10 mouse cellular contexts compared by ENCODE assay signal in genomic region chr10:83819950-83820275, GRCm38 (mm10).
DNase-seq lines count a peak whose midpoint lies in the region; ATAC-seq and TF ChIP-seq lines count a peak whose summit lies in the region.
"Had no signal": no experiment of that assay in that cellular context is flagged by ENCODE, and none has a peak within 500 bp of the region (broad histone marks: within the 10 kb centered on the region; RNA-seq: fewer than 3 reads in every experiment).

No protein-coding gene starts in this region.

- ATAC-seq in forebrain, embryonic 13.5 days, result no peak; the same call in 1 of the 2 replicates
- peak; percentile 76 for ATAC-seq in hindbrain, embryonic 13.5 days (ENCODE audit: low FRiP score)
- ATAC-seq in midbrain, postnatal 0 days (ENCODE audit: low FRiP score), result peak; percentile 16; the same call in 1 of the 2 replicates
- no peak for ATAC-seq in erythroblast, adult 5-6 weeks (replicated peaks; ENCODE audit: low FRiP score, poor library complexity, severe bottlenecking)

- H3K27me3 ChIP-seq in forebrain, embryonic 13.5 days, result peaks cover 5% of the 10 kb centered on the region; the same call in 1 of the 2 replicates
- H3K27me3 ChIP-seq in hindbrain, embryonic 13.5 days, result no peaks in the 10 kb centered on the region
- H3K27me3 ChIP-seq in midbrain, postnatal 0 days (ENCODE audit: insufficient read depth, low read length), result no peaks in the 10 kb centered on the region
- H3K27me3 ChIP-seq: intestine, embryonic 15.5 days had no signal

- H3K4me2 ChIP-seq in forebrain, embryonic 13.5 days, result peak overlapping the region; percentile 42; the same call in 1 of the 2 replicates
- H3K4me2 ChIP-seq in hindbrain, embryonic 13.5 days, result peak overlapping the region; percentile 30; the same call in 1 of the 2 replicates
- peak overlapping the region; percentile 33; the same call in 1 of the 2 replicates for H3K4me2 ChIP-seq in midbrain, postnatal 0 days (ENCODE audit: low read depth, low read length, poor library complexity, severe bottlenecking)

- no peak overlapping the region for H3K27ac ChIP-seq in forebrain, embryonic 13.5 days
- no peak overlapping the region for H3K27ac ChIP-seq in hindbrain, embryonic 13.5 days
- no peak overlapping the region for H3K27ac ChIP-seq in midbrain, postnatal 0 days (ENCODE audit: low read depth, low read length)
- H3K27ac ChIP-seq: intestine, embryonic 15.5 days; kidney, postnatal 0 days had no signal

- no peak for TF ChIP-seq CTCF in midbrain, postnatal 0 days (IDR thresholded peaks at IDR 0.05)

- H3K9me3 ChIP-seq in forebrain, embryonic 13.5 days (replicated peaks), result no peaks in the 10 kb centered on the region
- no peaks in the 10 kb centered on the region for H3K9me3 ChIP-seq in hindbrain, embryonic 13.5 days
- H3K9me3 ChIP-seq in midbrain, postnatal 0 days (ENCODE audit: low read length), result no peaks in the 10 kb centered on the region
- H3K9me3 ChIP-seq: intestine, embryonic 15.5 days had no signal

- DNase-seq in left cerebral cortex, postnatal 4 days, result peak; percentile 5
- no peak for DNase-seq in left cerebral cortex, adult 18-20 months (ENCODE audit: low spot score in 2 of 2)
- no peak for DNase-seq in midbrain, postnatal 0 days (ENCODE audit: low spot score)
- DNase-seq in kidney, postnatal 14 days, result no peak

- no peak overlapping the region for H3K4me3 ChIP-seq in forebrain, embryonic 13.5 days
- no peak overlapping the region for H3K4me3 ChIP-seq in hindbrain, embryonic 13.5 days
- no peak overlapping the region for H3K4me3 ChIP-seq in midbrain, postnatal 0 days (ENCODE audit: low read depth, low read length)
- H3K4me3 ChIP-seq: intestine, embryonic 15.5 days; megakaryocyte, embryonic 14.5 days had no signal

- intact Hi-C loops in left cerebral cortex, postnatal 4 days (cut with DNase I), result loop anchor here (5.0 to 10.0 kb wide), 3 partner anchors 197 to 617 kb away; no protein-coding TSS in a partner anchor

- 62% methylated on average over 8 of the region's 8 CpGs for WGBS in forebrain, embryonic 13.5 days
- WGBS in hindbrain, embryonic 13.5 days, result 62% methylated on average over 8 of the region's 8 CpGs
- WGBS in midbrain, postnatal 0 days, result 68% methylated on average over 8 of the region's 8 CpGs

- H3K36me3 ChIP-seq in forebrain, embryonic 13.5 days (ENCODE audit: poor library complexity, severe bottlenecking), result no peaks in the 10 kb centered on the region
- no peaks in the 10 kb centered on the region for H3K36me3 ChIP-seq in hindbrain, embryonic 13.5 days
- no peaks in the 10 kb centered on the region for H3K36me3 ChIP-seq in midbrain, postnatal 0 days (ENCODE audit: insufficient read depth, low read length)
- H3K36me3 ChIP-seq: intestine, embryonic 15.5 days had no signal

- no peak overlapping the region for H3K9ac ChIP-seq in forebrain, embryonic 13.5 days
- H3K9ac ChIP-seq in hindbrain, embryonic 13.5 days, result no peak overlapping the region
- H3K9ac ChIP-seq in midbrain, postnatal 0 days (replicated peaks; ENCODE audit: low read length, poor library complexity, severe bottlenecking), result no peak overlapping the region
- H3K9ac ChIP-seq: intestine, embryonic 15.5 days had no signal

- peaks cover 7% of the 10 kb centered on the region; the same call in 1 of the 2 replicates for H3K4me1 ChIP-seq in forebrain, embryonic 13.5 days
- H3K4me1 ChIP-seq in hindbrain, embryonic 13.5 days (replicated peaks), result peaks cover 4% of the 10 kb centered on the region
- no peaks in the 10 kb centered on the region for H3K4me1 ChIP-seq in midbrain, postnatal 0 days (ENCODE audit: insufficient read depth, low read length)
- H3K4me1 ChIP-seq: intestine, embryonic 15.5 days had no signal

Comparison
In these comparisons a context has a peak if more than half of its experiments do, and no peak if none do; other contexts are left out.
1. ATAC-seq: peak in hindbrain, embryonic 13.5 days (single experiment) and midbrain, postnatal 0 days (single experiment); none in forebrain, embryonic 13.5 days (single experiment) and erythroblast, adult 5-6 weeks (single experiment).
2. Peak in every context shown above with its lines, with median percentiles within 50 percentile points of each other: H3K4me2 ChIP-seq.